Mouse (Mus musculus): ENCODE measurements around the gene Fat3. TPM values are rescaled to one million over a fixed set of nuclear protein-coding genes. Genes with fewer than 3 reads are reported as not detected.

Gene Fat3
- total RNA-seq, 2 experiments from 2014 or later, result 3.0 to 3.7 TPM

DNA sequence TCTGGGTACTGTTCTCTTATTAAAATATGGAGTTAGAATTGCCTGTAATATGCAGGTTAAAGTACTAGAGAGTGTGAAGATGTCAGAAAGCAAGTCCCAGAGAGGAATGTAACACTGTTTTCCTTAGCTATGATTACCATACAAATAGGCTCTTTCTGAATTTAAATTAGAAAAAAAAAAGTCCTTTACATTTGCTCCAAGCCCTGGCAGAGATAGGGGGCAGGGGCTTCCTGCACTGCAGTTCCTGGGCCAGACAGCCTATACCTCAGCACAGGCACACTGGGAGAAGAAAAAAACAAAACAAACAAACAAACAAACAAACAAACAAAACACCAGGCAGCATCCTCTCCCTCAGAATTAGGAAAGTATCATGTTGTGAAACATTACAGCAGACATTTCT is 274.5 kb downstream of the Fat3 start:
- DNase-seq, result no peak

DNA sequence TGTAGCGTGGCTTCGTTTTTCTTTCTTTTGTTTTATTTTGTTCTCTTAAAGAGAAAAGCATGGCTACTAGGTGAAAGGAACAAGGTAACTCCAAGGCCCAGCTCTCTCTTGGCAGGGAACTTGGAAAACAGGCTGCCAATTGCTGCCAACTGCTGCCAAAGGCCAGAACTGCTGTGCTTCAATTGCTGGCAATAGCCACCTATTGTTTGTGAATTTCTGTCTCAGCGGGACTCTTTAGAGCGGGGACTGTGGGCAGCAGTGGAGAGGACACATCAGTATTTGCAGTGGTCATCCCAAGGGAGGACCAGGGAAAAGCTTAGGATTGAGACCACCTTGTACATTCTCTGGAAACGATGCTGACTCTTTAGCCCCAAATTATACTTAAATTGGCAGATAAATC is 279.2 kb downstream of the Fat3 start:
- peak; percentile 74 for DNase-seq

DNA sequence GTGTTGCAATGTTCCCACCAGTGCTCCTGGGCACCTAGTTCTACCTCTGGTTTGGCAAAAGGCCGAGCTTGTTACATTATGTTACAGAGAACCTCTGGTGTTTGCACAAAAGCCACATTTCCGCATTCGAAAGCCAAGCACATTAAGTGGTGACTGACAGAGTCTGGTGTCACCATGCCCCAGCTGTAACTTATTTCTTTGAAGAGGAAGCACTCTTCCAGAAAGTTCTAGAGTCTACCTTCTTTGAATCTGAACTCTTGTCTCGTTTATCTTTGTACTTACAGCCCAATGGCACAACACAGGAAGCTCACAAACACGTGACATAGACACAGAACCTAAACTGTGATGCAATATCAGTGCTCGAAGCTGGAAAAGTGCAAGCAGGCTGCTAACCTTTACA is 284.9 kb downstream of the Fat3 start:
- DNase-seq, result no peak

DNA sequence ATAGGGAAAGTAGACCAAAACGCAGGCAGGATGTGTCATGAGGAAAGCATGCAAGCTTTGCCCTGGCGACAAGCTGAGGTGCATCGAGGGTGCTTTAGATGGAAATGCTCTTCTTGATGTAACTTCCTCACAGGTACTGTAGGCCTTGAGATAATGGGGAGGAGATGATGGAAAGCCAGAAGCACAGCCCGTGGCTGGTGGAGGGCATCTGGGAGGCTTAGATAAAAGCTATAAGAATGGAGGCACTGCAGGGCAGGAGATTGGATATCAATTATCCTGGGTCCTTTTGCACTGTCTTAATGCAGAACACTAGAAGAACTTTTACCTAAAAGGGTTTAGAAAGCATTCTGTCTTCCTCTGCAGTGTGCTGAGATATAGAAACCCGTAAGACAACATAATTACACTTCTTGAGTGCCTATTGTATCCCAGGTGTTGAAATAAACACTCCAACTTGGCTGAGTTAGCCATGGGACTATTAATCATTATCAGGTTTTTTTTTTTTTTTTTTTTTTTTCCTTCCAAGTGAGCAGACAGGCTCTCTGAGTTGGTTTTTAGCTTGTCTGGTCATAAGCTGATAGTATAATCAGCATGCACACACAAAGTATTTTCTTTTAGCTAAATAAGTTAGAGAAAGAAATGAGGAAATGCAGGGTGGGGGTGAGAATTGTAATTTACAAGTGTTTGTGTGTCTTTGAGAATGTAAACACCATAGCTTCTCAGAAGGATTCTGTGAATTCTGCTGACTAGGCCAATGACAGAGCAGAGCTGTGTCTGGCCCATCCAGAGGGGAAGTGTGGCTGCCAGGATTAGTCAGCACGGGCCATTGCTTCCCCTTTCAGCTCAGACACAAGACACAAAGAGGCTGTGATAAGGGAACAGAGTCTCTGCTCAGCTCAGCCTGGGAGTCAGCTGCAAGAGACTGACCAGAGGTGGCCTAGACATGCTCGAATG is 286.1 kb downstream of the Fat3 start:
- peak; percentile 61 for DNase-seq

DNA sequence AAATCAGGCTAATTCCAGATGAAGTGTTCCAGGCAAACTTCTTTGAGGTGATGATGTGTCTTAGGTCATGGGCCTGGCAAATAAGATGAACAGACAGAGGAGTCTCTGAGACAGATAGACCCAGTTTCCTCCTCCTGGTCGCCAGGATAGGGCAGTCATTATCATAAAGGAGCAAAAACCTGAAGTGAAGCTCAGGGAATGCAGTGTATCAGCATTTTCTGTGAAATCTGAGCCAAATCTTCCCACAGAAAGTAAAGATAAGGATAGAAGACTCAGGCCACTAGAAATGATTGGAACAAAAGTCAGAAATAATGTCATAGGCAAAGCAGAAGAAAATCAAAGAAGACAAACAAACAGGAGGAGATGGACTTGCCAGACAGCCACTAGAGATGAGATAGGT is 287.8 kb downstream of the Fat3 start:
- DNase-seq, result no peak

DNA sequence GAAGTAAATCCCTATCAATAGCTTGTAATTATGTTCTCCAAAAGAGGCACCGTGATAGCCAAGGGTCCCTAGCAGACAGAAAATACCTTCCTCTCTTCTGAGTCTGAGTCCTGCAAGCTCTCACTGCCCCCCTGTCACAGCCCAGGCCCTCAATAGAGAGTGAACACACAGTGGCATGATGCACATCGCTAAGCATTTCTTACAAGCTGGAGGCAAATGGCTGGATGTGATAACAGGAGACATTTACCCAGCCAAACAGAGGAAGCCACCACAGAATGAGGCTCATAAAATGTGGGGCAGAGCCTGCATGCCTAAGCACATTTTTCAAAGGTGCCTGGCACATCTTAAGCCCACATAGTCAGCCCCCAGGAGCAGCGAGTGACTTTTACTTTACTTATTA is 288.5 kb downstream of the Fat3 start:
- no peak for DNase-seq

DNA sequence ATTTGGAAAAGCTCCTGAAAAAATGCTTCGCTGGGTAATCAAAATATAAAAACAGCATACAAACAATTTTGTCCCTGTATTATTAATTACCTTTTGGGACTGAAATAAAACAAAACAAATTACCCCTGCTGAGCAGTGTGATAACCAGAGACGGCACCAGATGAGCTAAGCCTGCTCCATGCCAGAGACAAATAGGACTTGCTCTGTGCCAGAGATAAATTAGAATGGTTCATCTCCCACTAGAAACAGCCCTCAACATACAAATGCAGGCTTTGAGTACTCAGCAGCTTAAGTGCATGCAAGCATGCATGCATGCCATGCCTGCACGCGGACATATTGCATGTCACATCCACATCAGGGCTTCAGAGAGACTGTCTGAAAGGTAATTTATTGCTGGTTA is 288.9 kb downstream of the Fat3 start:
- DNase-seq, result no peak

DNA sequence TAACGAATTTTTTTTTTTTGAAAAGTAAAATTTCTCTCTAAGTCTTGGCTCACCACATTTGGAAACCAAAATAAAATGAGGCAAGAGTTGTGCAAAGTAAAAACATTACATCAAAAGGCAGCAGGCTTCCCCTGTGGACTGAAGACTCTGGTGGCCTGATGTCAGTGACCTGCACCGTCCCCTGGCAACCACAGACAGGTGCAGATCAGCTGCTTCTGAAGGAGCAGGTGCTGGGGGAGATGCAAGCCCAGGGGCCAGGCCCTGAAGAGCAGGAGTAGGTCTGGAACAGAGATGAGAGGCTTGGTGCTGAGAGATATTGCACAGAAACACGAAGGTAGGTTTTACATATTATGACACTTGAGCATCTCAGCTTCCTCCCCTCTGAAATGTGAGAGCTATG is 289.6 kb downstream of the Fat3 start:
- DNase-seq, result no peak

DNA sequence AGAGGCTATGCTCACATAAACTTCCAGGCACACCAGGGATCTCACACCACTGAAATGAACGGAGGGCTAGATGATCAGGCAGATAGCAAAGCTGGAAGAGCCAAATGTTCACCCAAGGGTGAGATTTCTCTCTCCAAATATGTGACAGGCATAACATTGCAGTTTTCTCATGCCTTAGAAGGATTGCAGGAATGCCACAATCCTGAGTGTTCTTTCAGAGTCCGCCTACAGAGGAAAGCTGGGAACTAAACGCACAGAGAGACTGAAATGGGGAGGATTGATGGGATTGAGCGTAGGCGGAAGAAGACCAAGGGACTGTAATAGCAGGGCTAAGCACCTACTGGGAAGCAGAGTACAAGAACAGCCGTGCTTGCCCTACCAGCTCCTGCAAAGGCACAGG is 298.8 kb downstream of the Fat3 start:
- DNase-seq, result no peak

DNA sequence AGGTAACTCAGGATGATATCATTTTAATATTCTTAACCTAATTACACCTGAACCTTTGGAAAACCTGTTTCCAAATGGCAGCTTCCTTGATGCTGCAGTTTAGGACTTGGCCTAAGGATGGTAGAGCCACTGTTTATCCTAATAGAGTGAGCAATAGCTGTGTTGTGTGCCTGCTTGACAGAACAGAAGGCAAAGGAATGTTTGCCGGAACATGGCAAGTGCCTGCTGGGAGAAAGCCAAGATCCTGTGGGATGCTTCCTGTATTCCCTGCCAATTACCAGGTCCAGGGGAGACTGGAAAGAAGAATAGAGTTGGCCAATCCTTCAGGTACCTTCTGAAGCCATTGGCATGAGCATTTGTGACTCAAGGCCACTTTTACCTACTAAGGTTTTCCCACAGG is 300.1 kb downstream of the Fat3 start:
- DNase-seq, result peak; percentile 14

DNA sequence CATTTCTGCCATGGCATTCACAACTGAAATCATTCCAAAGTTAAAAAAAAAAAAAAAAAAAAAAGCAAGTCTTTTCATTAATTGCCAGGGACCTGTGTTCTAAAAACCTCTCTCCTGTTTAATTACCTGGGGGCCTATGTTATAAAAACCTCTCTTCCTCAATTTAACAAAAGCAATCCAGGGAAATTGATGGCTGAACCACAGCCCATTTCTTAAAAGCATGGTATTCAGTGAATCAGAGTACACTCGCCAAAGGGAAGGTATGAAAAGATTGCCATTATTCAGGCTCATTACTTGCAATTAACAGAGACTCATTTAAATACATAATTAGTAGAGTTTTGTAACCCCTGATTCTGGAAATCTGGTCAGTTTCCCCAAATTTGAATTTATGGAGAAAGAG is 314.6 kb downstream of the Fat3 start:
- DNase-seq, result no peak

DNA sequence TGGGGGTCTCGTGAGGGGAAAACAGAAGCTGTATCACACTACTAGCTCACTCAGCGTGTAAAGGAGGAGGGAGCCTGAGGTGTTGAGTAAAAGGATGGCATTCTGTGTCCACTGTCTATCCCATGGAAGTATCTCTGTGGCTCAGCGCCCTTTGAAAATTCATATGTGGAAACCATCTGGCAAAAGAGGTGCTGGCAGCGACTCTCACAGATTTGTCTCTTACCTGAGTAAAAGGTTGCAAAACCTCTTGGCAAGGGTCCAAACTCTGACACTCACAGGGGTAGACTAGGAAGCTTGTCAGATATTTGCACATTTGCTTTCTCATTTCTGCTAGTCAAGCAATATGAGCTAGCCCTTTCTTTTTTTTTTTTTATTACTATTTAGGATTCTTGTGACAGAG is 331.8 kb downstream of the Fat3 start:
- DNase-seq, result no peak

DNA sequence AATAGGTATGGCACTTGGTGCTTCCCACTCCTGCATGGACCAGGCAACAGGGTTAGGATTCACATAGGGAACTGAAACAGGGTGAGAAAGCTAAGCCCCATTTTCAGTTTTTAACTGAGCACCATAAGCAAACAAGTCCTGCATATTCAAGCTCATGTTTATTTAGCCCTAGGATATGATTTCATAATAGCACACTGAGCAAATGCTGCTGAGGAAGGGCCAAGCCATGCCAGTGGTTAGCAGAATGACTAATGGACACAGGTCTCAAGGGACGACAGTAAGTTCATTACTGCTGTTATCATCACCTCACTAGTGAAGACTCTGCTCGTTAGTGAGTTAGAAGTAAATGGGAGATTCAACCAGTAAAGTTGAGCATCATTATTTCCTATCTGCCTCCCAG is 333.0 kb downstream of the Fat3 start:
- no peak for DNase-seq

DNA sequence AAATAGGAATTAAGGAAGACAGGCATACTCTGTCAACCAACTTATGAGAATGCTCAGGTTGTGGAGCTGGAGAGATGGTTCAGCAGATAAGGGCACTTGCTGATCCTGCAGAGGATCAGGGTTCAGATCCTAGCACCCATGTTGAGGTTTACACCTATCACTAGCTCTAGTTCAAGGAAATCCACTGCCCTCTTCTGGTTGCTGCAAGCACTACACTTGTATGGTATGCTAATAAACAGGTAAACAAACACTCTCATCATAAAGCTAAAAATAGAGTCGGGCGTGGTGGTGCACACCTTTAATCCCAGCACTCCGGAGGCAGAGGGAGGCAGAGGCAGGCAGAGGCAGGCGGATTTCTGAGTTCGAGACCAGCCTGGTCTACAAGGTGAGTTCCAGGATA is 341.7 kb downstream of the Fat3 start:
- no peak for DNase-seq

DNA sequence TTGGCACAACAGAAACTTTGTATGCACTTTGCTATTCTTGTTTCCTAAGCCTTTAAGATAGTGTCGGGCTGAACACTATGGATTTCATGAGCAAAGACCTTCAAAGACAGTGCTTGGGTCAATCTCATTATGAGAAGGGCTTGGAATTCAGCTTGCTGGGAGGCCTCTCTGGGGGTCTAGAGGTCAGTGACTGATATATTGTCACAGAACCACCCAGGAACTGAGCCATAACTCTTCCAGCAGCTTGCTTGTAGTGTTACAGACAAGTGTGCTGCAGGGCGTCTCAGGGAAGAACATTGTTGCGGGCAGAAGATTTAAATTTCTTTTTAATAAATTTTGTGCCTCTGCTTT is 347.5 kb downstream of the Fat3 start:
- DNase-seq, result no peak

DNA sequence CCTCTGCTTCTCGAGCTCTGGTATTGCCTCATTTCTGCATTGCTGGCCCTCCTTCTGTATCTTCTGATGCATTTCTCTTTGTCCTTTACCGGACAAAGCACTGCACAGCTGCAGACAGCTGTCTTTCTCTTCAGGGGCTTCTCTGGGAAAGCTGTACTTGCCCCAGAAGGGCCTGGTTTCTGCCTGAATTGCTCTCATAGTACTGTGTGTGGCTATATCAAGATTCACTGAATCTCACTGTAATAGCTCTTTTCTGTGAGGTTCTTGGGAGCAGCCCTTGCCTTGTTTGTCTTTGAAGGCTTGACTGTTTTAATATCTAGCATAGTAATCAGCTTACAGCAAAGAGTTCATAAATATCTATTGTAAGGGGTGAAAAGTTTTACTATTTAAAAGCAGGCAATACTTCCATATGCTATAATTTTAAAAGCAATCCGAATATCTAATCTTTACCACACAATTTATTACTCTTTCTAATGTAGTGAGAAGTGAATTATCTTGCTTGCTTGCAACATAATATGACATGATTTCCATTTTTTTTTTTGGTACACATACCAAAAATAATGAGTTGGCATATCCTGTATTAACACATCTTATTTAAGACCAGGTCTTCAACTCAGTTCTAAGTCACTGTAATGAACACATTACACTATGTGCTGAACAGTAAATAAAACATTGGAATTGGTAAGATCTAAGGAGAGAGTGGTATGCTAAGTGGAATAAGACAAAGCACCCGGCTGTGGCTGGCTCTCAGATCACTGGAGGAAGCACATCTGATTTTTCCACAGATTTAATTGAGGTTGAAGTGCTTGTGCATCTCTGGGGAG is 348.1 kb downstream of the Fat3 start:
- DNase-seq, result peak; percentile 20

DNA sequence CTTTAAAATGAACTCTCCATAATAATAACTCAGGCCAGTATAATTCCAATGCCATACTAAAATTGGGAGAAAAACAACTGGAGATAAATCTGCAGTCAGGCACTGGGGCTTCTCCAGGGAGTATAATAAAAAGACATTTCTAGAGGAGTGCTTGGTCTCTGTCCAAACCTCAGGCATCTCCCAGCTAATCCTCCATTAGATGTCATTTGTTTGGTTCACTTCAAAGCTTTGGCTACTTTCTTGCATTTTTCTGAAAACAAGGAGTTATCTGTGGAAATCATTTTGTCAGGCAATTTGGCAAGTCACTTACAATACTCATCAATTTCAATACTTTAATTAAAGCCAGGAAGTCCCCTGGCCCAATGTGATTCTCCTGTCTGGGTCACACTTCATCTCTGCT is 351.0 kb downstream of the Fat3 start:
- no peak for DNase-seq

DNA sequence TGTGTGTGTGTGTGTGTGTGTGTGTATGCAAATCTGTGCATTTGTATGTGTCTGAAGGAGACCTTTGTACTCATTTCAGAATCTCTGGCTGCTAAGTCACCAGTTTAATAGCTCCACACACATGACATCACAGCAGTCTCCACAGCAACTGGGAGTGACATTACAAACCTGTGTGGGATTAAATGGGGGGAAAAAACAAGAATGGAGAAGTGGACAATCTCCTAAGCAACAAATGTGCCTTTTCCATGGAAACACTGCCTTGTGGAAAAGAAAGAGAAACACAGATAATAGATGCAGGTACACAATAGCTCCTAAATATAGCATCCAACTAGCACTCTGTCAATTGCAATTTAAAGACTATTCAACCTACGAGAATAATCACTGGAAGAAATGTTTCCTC is 353.4 kb downstream of the Fat3 start:
- no peak for DNase-seq

DNA sequence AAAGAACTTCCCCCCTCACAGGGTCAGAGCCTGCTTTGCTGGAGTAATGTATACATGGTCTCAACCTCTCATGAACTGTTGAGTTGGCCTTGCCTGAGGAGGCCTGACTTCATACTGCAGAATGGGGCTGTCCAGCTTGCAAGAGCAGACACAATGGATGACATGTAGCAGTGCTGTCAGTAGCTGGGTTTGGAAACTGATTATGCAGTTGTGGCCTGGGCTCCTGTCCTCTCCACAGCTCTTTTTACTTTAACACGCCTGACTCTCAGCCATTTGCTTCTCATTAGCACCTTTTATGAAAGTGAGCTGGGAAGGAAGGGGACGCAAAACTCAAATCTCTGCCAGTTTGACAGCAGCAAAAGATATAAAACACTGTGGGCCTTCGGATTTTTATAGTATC is 356.4 kb downstream of the Fat3 start:
- no peak for DNase-seq

DNA sequence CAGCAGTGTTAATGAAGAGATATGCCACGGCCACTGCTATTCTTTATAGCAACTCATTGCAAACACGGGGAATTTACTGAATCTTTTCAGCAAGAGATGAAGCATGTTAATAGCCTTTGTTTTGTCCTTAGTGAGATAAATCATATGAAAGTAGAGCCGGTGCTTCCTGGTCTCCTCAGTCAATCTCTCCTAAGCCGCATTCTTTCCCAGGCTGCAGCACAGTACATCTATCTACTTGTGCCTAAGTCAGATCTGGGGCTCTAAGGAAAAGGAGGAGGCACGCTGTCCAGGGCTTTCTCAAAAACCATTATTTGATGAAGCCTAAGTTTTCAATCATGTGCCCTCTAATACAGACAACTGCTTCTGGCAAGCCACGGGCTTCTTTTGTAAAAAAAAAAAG is 361.8 kb downstream of the Fat3 start:
- DNase-seq, result no peak

DNA sequence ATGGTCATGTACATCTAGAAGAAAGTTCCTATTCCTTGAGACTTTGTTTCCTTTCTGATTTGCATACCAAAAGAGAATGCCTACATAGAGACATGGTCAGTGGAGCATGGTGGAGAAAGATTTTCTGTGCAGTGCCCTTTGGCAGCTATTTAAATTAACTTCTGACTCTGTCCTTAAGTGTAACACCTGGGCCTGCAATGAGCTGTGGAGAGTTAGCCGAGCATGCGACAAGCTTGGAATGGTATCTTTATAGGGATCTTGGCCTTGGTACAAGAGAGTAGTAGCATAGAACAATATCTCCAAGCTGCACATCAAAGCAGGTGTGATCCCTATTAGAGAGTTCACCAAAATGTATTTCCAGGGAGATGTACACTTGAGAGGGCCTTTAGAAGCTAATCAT is 368.0 kb downstream of the Fat3 start:
- no peak for DNase-seq

DNA sequence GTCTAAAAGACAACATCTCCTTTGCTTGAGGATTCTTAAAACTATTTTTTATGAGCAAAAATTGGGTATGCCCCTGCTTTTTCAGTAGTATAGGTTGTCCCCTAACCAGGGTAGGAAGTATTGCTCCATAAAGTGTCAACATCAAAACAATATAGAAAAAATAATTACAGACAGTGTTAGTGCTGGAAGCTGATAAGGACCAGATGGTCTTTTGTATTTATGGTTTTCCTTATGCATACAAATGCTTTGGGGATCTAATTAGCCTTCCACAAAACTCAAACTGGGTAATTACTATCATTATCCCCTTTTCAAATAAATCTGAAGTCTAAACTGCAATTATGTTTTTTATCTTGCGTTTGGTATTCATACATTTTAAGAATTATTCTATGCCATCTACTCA is 368.5 kb downstream of the Fat3 start:
- DNase-seq, result no peak

DNA sequence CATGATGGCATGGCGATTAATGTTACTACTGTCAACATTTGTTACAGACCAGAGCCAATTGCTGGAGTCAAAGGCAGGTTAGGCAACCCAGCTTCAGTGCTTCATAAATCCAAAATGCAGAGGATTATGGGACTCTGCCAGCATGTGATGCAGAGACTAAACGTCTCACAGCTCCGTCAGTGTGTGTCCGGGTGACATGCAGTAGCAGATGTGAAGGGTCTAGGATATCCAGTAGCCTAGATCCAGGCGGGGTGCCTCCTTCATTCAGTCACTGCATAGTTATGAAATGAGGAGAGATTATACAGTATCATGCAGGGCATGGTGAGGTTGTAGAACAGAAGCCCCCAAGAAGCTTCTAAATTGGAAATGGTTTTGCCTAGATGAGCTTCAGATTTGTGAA is 379.3 kb downstream of the Fat3 start:
- no peak for DNase-seq
